Mouse (Mus musculus) heart, embryonic 12.5 days (tissue): ENCODE measurements around the gene Arl3. TPM values are rescaled to one million over a fixed set of nuclear protein-coding genes. Genes with fewer than 3 reads are reported as not detected.

Experiments
- ATAC-seq: fragments of 200-750 bp; cut with Nextera tagmentation; 2 replicates; pipeline ENCODE4 v1.8.0; 2017; ENCODE audit warnings: moderate TSS enrichment, moderate library complexity; ENCODE audit not compliant: insufficient number of reproducible peaks, low FRiP score
- H3K27ac ChIP-seq: fragments of 300-500 bp; sonication (generic); 2 replicates; pipeline ENCODE4 v1.5.1; 2016; ENCODE audit warnings: mild to moderate bottlenecking, moderate library complexity; ENCODE audit not compliant: poor library complexity, severe bottlenecking
- H3K27me3 ChIP-seq: fragments of 300-500 bp; sonication (generic); replicated peaks from 2 replicates; pipeline ENCODE4 v1.6.1; 2016; ENCODE audit warnings: mild to moderate bottlenecking, moderate library complexity
- H3K36me3 ChIP-seq: fragments of 300-500 bp; sonication (generic); 2 replicates; pipeline ENCODE4 v1.6.1; 2016; ENCODE audit warnings: mild to moderate bottlenecking, moderate library complexity
- H3K4me1 ChIP-seq: fragments of 300-500 bp; sonication (generic); replicated peaks from 2 replicates; pipeline ENCODE4 v1.6.1; 2016; ENCODE audit warnings: mild to moderate bottlenecking
- H3K4me2 ChIP-seq: fragments of 300-500 bp; sonication (generic); 2 replicates; pipeline ENCODE4 v1.6.1; 2016; ENCODE audit warnings: mild to moderate bottlenecking, moderate library complexity
- H3K4me3 ChIP-seq: fragments of 300-500 bp; sonication (generic); 2 replicates; pipeline ENCODE4 v1.5.1; 2016; ENCODE audit warnings: mild to moderate bottlenecking
- H3K9ac ChIP-seq: fragments of 300-500 bp; sonication (generic); 2 replicates; pipeline ENCODE4 v1.6.1; 2016; ENCODE audit warnings: mild to moderate bottlenecking, moderate library complexity
- H3K9me3 ChIP-seq: fragments of 300-500 bp; sonication (generic); replicated peaks from 2 replicates; pipeline ENCODE4 v1.6.1; 2016; ENCODE audit warnings: mild to moderate bottlenecking, moderate library complexity
- WGBS: fragments of 180-500 bp; shearing (Covaris S2); methylation state at CpG from one replicate; pipeline ENCODE4 v1.1.7; 2016; 5-methylcytosine and 5-hydroxymethylcytosine counted together
- polyA plus RNA-seq: library from polyadenylated mRNA; unstranded; fragments of >200 nt; fragmentation: Nextera tagmentation; extraction: Ambion mirVana; gene quantifications from 2 replicates; pipeline ENCODE4 v1.2.1, GENCODE M21; 2016

Gene Arl3
- polyA plus RNA-seq, 1 experiment from 2014 or later: 94.4 TPM

- Histone ChIP-seq H3K36me3 (peaks cover 25% of the 10 kb centered on the region), H3K4me2 (no peak overlapping the region), H3K4me1 (peaks cover 98% of the 10 kb centered on the region), H3K27me3 (no peaks in the 10 kb centered on the region), H3K27ac (no peak overlapping the region), H3K4me3 (no peak overlapping the region), H3K9ac (no peak overlapping the region), H3K9me3 (no peaks in the 10 kb centered on the region)
- no peak for ATAC-seq
- 21% methylated on average over 4 of the region's 4 CpGs for WGBS
Observed at GRCm38 (mm10) chr19:46481756-46482155, 91.2 kb downstream of the Arl3 start.

DNA sequence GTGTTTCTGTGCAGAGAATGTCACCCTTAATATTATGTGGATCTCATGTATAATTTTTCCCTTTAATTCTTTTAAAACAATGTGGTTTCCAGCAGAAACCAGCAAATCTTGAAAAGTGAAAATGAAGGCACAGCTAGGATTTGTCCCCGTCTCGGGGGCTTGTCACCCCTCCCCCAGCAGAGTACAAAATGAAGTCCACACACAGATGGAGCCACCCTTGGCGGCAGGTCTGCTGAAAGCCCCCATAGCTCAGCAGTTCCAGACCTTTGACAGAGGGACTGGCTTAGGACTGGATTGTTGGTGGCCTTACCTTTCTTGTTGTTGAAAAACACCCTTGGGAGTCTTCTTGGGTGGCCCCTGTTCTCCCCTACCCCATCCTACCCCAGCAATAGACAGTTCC, 91.6 kb downstream of the Arl3 start:
- Histone ChIP-seq H3K4me1 (peaks cover 94% of the 10 kb centered on the region), H3K4me2 (no peak overlapping the region), H3K9me3 (no peaks in the 10 kb centered on the region), H3K36me3 (peaks cover 27% of the 10 kb centered on the region), H3K27me3 (no peaks in the 10 kb centered on the region), H3K27ac (no peak overlapping the region), H3K4me3 (no peak overlapping the region), H3K9ac (0 out of 2 replicates have a peak overlapping the region, but pooled peaks have one; percentile 7)
- WGBS: 49% methylated on average over 3 of the region's 3 CpGs
- no peak for ATAC-seq

Other genes with a start within 250 kb of the Arl3 start
- gene Psd, start 246.0 kb downstream of the Arl3 start, polyA plus RNA-seq: 12.0 and 13.4 TPM in 2 replicates
- 9.9 and 10.0 TPM in 2 replicates for gene Fbxl15, start 245.0 kb downstream of the Arl3 start, polyA plus RNA-seq
- 97.7 and 116 TPM in 2 replicates for gene Cuedc2, start 234.5 kb downstream of the Arl3 start, polyA plus RNA-seq
- 4.3 and 4.4 TPM in 2 replicates for gene Mfsd13a, start 232.1 kb downstream of the Arl3 start, polyA plus RNA-seq
- gene 2310034G01Rik, start 222.9 kb downstream of the Arl3 start, polyA plus RNA-seq: 0.36 and 1.2 TPM in 2 replicates
- gene Actr1a, start 177.4 kb downstream of the Arl3 start, polyA plus RNA-seq: 118 and 120 TPM in 2 replicates
- 24.1 and 27.2 TPM in 2 replicates for gene Sufu, start 176.3 kb downstream of the Arl3 start, polyA plus RNA-seq
- gene Trim8, start 71.5 kb downstream of the Arl3 start, polyA plus RNA-seq: 24.1 and 24.2 TPM in 2 replicates
- 8.1 and 8.9 TPM in 2 replicates for gene Sfxn2, start 167 bp upstream of the Arl3 start, polyA plus RNA-seq
- 53.4 and 55.6 TPM in 2 replicates for gene Wbp1l, start 25.9 kb upstream of the Arl3 start, polyA plus RNA-seq
- 0.86 and 1.3 TPM in 2 replicates for gene Cyp17a1, start 100.0 kb upstream of the Arl3 start, polyA plus RNA-seq
- gene Borcs7, start 116.7 kb upstream of the Arl3 start, polyA plus RNA-seq: 16.3 and 17.0 TPM in 2 replicates
- gene As3mt, start 134.3 kb upstream of the Arl3 start, polyA plus RNA-seq: 50.3 and 51.3 TPM in 2 replicates
- 3.9 and 4.0 TPM in 2 replicates for gene Cnnm2, start 188.4 kb upstream of the Arl3 start, polyA plus RNA-seq